Mouse (Mus musculus) midbrain, embryonic 10.5 days (tissue): ENCODE measurements around the gene Parvb. TPM values are rescaled to one million over a fixed set of nuclear protein-coding genes. Genes with fewer than 3 reads are reported as not detected.
A peak's percentile ranks its signal among the peaks of the same experiment; 100 is the strongest.

ENCODE experiments used
- DNase-seq: peaks from one replicate; pipeline ENCODE4 v3.0.0-alpha.2; 2017; ENCODE audit warnings: low spot score
- H3K27ac ChIP-seq: fragments of 300-500 bp; sonication (generic); replicated peaks from 2 replicates; pipeline ENCODE4 v1.5.1; 2016; ENCODE audit warnings: mild to moderate bottlenecking
- H3K27me3 ChIP-seq: fragments of 300-500 bp; sonication (generic); 2 replicates; pipeline ENCODE4 v1.6.1; 2016; ENCODE audit warnings: low read depth, mild to moderate bottlenecking; ENCODE audit not compliant: poor library complexity, severe bottlenecking
- H3K36me3 ChIP-seq: fragments of 300-500 bp; sonication (generic); 2 replicates; pipeline ENCODE4 v1.6.1; 2016; ENCODE audit warnings: mild to moderate bottlenecking, moderate library complexity
- H3K4me1 ChIP-seq: fragments of 300-500 bp; sonication (generic); 2 replicates; pipeline ENCODE4 v1.6.1; 2016
- H3K4me3 ChIP-seq: fragments of 300-500 bp; sonication (generic); 2 replicates; pipeline ENCODE4 v1.5.1; 2016; ENCODE audit warnings: mild to moderate bottlenecking, moderate library complexity
- H3K9me3 ChIP-seq: fragments of 300-500 bp; sonication (generic); replicated peaks from 2 replicates; pipeline ENCODE4 v1.6.1; 2016; ENCODE audit warnings: mild to moderate bottlenecking
- WGBS: fragments of 180-500 bp; shearing (Covaris S2); methylation state at CpG from one replicate; pipeline ENCODE4 v1.1.7; 2016; 5-methylcytosine and 5-hydroxymethylcytosine counted together
- polyA plus RNA-seq: library from polyadenylated mRNA; unstranded; fragments of >200 nt; fragmentation: Nextera tagmentation; extraction: Ambion mirVana; gene quantifications from 2 replicates; pipeline ENCODE4 v1.2.1, GENCODE M21; 2016

The Parvb gene
- polyA plus RNA-seq, 1 experiment from 2014 or later = 7.4 TPM

GRCm38 (mm10) chr15:84301641-84302420, 70.0 kb downstream of the Parvb start:
- H3K4me3 ChIP-seq = peak overlapping the region; percentile 41
- peak overlapping the region; percentile 93 for H3K27ac ChIP-seq
- 14% methylated on average over 8 of the region's 8 CpGs for WGBS
- peaks cover 2% of the 10 kb centered on the region for H3K36me3 ChIP-seq
- peaks cover 39% of the 10 kb centered on the region for H3K27me3 ChIP-seq
- H3K4me1 ChIP-seq = peaks cover 92% of the 10 kb centered on the region
- no peaks in the 10 kb centered on the region for H3K9me3 ChIP-seq
- DNase-seq = peak; percentile 46

DNA sequence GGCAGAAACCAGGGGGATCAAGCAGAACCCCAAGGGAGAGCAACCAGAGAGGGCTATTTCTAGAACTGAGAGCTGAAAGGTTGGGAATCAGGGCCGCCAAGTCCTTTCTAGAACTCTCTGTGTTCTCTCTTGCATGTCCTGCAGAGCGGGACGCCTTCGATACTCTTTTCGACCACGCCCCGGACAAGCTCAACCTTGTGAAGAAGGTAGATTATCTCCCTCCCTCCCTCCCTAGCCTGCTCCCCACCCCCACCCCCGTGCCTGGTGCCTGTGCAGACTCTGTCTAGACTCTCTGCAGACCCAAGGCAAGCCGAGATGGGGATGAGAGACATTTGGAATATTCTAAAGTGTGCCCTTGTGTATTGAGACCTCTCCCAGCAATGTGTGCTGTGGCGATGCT, 71.4 kb downstream of the Parvb start:
- no peak for DNase-seq
- H3K36me3 ChIP-seq = peaks cover 13% of the 10 kb centered on the region
- peaks cover 25% of the 10 kb centered on the region for H3K27me3 ChIP-seq
- peak overlapping the region; percentile 29; the same call in 1 of the 2 replicates for H3K4me3 ChIP-seq
- peaks cover 83% of the 10 kb centered on the region for H3K4me1 ChIP-seq
- 46% methylated on average over 10 of the region's 10 CpGs for WGBS
- peak overlapping the region; percentile 93 for H3K27ac ChIP-seq
- H3K9me3 ChIP-seq = peaks cover 5% of the 10 kb centered on the region; the same call in 1 of the 2 replicates

DNA sequence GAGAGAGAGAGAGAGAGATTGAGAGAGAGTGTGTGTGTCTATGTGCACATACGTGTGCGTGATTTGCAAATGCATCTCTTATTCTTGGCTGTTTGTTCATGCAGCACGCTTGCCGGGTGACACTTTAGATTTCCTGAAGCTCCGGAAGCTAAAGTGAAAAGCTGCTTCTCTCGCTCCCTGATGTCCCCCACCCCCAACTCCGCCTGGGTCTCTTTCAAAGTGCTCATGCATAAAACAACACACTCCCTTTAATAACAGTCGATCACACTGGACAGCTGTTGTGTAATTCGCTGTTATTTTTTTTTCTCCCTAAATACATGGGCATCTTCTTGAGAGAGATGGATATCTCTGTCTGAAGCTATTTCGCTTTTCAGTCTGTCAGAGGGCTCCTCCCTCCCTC, 73.5 kb downstream of the Parvb start:
- DNase-seq = no peak
- WGBS = 72% methylated on average over 10 of the region's 10 CpGs
- Histone ChIP-seq H3K9me3 (peaks cover 5% of the 10 kb centered on the region; the same call in 1 of the 2 replicates), H3K4me3 (no peak overlapping the region), H3K4me1 (peaks cover 78% of the 10 kb centered on the region), H3K36me3 (peaks cover 13% of the 10 kb centered on the region), H3K27ac (peak overlapping the region; percentile 93), H3K27me3 (peaks cover 19% of the 10 kb centered on the region)

DNA sequence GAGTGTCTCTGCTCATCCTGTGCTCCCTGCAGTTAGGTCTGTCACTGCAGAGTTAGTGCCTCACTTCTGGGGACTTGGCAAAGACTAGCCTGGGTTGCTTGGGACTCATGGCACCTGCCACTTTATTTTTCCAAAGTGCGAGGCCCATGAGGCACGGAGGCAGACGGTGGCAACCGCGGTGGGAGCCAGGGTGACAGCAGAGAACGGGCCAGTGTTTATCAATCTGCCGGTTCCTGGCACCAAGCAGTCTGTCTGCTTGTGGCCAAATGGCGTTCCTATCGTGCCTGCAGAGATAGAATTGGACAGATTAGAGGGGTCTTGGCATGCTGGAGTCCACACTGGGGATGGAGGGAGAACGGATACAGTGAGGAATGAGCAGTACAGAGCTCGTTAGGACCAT, 78.4 kb downstream of the Parvb start:
- no peak for DNase-seq
- 86% methylated on average over 11 of the region's 11 CpGs for WGBS
- Histone ChIP-seq H3K4me3 (no peak overlapping the region), H3K4me1 (peaks cover 78% of the 10 kb centered on the region), H3K36me3 (peaks cover 13% of the 10 kb centered on the region), H3K27me3 (peaks cover 37% of the 10 kb centered on the region), H3K27ac (peak overlapping the region; percentile 69), H3K9me3 (peaks cover 5% of the 10 kb centered on the region; the same call in 1 of the 2 replicates)

- no peak for DNase-seq
- peaks cover 13% of the 10 kb centered on the region for H3K36me3 ChIP-seq
- peaks cover 77% of the 10 kb centered on the region for H3K4me1 ChIP-seq
- peaks cover 45% of the 10 kb centered on the region for H3K27me3 ChIP-seq
- WGBS = 84% methylated on average over 9 of the region's 9 CpGs
- H3K9me3 ChIP-seq = peaks cover 5% of the 10 kb centered on the region; the same call in 1 of the 2 replicates
- H3K27ac ChIP-seq = peak overlapping the region; percentile 76
- no peak overlapping the region for H3K4me3 ChIP-seq
Measured at GRCm38 (mm10) chr15:84311295-84312085, 79.6 kb downstream of the Parvb start.

GRCm38 (mm10) chr15:84312878-84313565, 81.2 kb downstream of the Parvb start:
- H3K36me3 ChIP-seq = no peaks in the 10 kb centered on the region
- H3K4me3 ChIP-seq = no peak overlapping the region
- peak overlapping the region; percentile 76 for H3K27ac ChIP-seq
- H3K27me3 ChIP-seq = peaks cover 45% of the 10 kb centered on the region
- peaks cover 74% of the 10 kb centered on the region for H3K4me1 ChIP-seq
- no peaks in the 10 kb centered on the region for H3K9me3 ChIP-seq
- 56% methylated on average over 9 of the region's 10 CpGs for WGBS
- no peak for DNase-seq

DNA sequence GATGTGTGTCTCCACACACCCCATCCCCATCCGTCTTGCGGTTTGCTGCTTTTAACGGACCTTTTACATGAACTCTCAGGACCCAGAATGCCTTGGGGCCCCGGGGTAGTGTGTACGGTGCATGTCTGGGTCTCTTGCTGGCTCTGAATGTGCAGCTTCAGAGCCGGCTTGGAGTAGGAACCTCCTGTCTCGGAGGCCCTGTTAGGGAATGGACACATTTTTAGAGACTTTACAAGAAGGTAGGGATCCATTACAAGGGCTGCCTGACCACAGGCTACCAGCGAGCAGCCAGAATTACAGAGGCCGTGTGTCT, 81.7 kb downstream of the Parvb start:
- H3K9me3 ChIP-seq = no peaks in the 10 kb centered on the region
- H3K27me3 ChIP-seq = peaks cover 45% of the 10 kb centered on the region
- no peak for DNase-seq
- peak overlapping the region; percentile 18; the same call in 1 of the 2 replicates for H3K4me3 ChIP-seq
- H3K4me1 ChIP-seq = peaks cover 70% of the 10 kb centered on the region
- peak overlapping the region; percentile 76 for H3K27ac ChIP-seq
- no peaks in the 10 kb centered on the region for H3K36me3 ChIP-seq
- 36% methylated on average over 9 of the region's 9 CpGs for WGBS

DNA sequence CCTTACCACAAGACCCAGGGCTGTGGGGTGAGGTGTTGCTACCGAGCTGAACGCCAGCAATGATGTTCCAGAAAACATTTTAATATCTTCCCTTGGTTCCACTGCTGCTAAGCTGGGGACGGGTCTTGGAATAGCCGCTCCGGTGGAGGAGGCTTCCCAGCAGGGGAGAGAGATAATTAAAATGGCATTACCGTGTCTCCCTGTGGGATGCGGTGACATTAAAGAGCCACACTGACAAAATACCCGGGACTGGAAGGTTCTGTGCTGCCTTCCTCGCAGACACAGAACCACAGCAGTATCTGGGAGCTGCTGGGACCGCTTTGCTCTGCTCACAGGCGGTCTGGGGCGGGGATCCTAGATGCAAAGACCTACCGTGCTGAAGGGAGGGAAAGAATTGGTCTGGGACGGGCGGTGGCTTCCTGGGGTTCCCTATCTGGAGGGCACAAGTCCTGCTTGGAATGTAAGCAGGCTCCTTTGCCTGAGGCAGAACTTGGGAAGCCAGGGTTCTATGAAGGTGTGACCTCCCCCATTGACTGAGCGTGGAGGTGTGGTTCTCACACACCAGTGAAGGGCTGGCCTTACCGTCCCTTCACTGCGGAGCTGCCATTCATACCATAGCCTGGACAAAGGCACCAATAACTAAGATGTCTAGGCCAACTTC, 82.7 kb downstream of the Parvb start:
- Histone ChIP-seq H3K27ac (peak overlapping the region; percentile 76), H3K9me3 (no peaks in the 10 kb centered on the region), H3K4me1 (peaks cover 60% of the 10 kb centered on the region), H3K36me3 (no peaks in the 10 kb centered on the region), H3K27me3 (peaks cover 45% of the 10 kb centered on the region), H3K4me3 (no peak overlapping the region)
- 10% methylated on average over 18 of the region's 18 CpGs for WGBS
- no peak for DNase-seq

GRCm38 (mm10) chr15:84315276-84316046, 83.6 kb downstream of the Parvb start:
- H3K4me1 ChIP-seq = peaks cover 60% of the 10 kb centered on the region
- no peaks in the 10 kb centered on the region for H3K36me3 ChIP-seq
- 71% methylated on average over 15 of the region's 15 CpGs for WGBS
- H3K27ac ChIP-seq = peak overlapping the region; percentile 76; the same call in 1 of the 2 replicates
- no peak for DNase-seq
- H3K9me3 ChIP-seq = no peaks in the 10 kb centered on the region
- no peak overlapping the region for H3K4me3 ChIP-seq
- H3K27me3 ChIP-seq = peaks cover 45% of the 10 kb centered on the region

DNA sequence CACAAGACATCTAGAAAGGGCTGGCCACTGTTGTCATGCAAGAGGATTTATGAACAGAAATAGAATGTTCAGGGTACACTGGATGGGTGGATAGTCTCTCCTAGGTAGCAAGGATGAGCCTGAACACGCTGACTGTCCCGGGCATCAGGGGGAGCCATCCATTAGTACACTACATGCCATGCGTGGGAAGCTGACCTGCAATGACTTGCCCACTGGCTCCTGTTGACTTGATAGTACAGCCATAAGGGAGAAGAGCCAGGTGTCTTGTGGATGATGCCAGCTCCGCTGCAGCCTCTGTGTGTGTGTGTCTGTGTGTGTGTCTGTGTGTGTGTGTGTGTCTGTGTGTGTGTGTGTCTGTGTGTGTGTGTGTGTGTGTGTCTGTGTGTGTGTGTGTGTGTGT, 87.5 kb downstream of the Parvb start:
- Histone ChIP-seq H3K4me3 (no peak overlapping the region), H3K27me3 (peaks cover 20% of the 10 kb centered on the region), H3K36me3 (no peaks in the 10 kb centered on the region), H3K4me1 (peaks cover 37% of the 10 kb centered on the region), H3K27ac (no peak overlapping the region), H3K9me3 (no peaks in the 10 kb centered on the region)
- DNase-seq = no peak
- WGBS = 93% methylated on average over 4 of the region's 4 CpGs

DNA sequence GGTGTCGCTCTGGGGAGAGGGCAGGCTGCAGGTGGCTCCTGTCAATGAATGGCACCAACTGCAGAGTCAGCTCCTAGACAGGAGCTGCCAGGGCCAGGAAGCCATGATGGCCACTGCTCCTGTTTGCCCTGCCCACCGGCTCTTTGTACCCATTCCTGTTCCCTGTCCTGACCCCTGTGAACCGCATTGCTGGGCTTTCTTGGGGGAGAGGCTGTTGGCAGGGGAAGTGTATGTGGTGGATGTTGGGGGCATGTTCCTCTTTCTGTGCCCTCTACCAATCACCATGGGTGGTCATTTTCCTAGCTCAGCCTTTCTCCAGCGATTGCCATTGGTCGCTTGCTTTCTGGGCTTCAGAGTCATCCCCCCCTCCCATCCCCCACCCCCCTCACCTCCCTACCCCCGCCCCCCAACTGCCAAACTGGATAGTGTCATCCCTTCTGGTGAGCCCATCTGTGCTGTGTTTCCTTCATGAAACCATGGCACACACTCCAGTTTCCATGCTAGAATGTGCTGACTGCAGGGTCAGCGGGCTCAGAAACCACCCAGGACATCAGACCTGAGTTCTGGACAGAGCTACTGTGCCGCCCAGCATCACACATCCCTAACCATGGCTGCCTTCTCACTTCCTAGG, 89.8 kb downstream of the Parvb start:
- peak overlapping the region; percentile 39; the same call in 1 of the 2 replicates for H3K27ac ChIP-seq
- 82% methylated on average over 8 of the region's 8 CpGs for WGBS
- peaks cover 19% of the 10 kb centered on the region; the same call in 1 of the 2 replicates for H3K27me3 ChIP-seq
- peaks cover 41% of the 10 kb centered on the region for H3K4me1 ChIP-seq
- no peaks in the 10 kb centered on the region for H3K9me3 ChIP-seq
- no peak for DNase-seq
- H3K4me3 ChIP-seq = no peak overlapping the region
- no peaks in the 10 kb centered on the region for H3K36me3 ChIP-seq
